Comparison of ENCODE assay signal across 8 mouse cellular contexts in the genomic region with DNA sequence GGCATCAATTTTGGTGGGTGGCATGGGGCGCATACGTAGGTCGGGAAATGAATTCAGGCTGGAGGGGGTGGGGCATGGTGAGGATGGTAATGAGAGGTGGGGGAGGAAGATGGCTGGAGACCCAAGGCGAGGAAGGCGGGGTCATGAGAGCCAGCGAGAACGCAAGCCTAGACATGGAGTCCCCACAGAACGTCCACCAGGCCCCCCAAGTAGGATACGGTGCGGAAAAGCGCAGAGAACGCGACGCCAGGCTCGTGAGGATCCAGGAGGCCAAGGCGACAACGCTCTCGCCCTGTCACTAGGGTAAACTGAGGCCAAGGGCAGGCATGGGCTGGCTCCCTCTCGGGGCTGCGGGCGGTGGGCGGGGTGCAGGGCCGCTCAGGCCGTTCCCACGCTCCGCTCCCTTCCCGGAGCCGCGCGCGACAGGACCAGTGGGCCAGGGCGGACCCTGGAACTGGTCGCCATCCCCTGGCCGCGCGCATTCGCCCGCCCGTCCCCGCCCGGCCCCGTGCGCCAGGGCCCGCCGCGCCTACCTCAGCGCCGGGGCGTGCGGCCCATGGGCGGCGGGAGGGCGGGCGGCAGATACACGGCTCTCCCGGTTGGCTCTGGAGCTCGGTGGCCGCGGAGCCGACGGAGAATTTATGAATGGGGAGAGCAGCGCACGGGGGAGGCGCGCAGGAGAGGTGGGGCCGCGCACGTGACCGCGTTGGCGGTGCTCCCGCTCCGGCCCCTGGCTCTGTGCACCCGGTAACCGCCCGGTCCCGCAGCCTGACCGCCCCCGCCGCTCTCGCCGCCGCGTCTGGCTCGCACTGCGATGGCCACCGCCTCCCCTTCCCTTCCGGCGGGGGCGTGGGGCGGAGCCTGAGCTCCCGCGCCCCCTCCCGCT. TPM values are rescaled to one million over a fixed set of nuclear protein-coding genes. Genes with fewer than 3 reads are reported as not detected.
A peak's percentile ranks its signal among the peaks of the same experiment; 100 is the strongest.
DNase-seq lines count a peak whose midpoint lies in the region; ATAC-seq lines count a peak whose summit lies in the region.

A gene (plus strand): TSS at position 80 of the 886 bp plus-strand sequence.

- H3K4me1 ChIP-seq in brown adipose tissue, adult 24 weeks (ENCODE audit: control insufficient read depth, insufficient read depth, insufficient read length, low read length) = peaks cover 2% of the 10 kb centered on the region; the same call in 1 of the 2 replicates
- H3K4me1 ChIP-seq in forebrain, embryonic 14.5 days (ENCODE audit: control insufficient read depth, insufficient read depth, low read length) = peaks cover 24% of the 10 kb centered on the region
- peaks cover 80% of the 10 kb centered on the region for H3K4me1 ChIP-seq in liver, embryonic 15.5 days (replicated peaks)
- H3K4me1 ChIP-seq in neural tube, embryonic 14.5 days (ENCODE audit: control insufficient read depth, insufficient read depth, low read length) = peaks cover 26% of the 10 kb centered on the region

- no peak within 1 kb of the TSS for H3K27ac ChIP-seq in brown adipose tissue, adult 24 weeks (replicated peaks; ENCODE audit: low read depth, low read length)
- peak within 1 kb of the TSS; percentile 93 for H3K27ac ChIP-seq in forebrain, embryonic 14.5 days (ENCODE audit: low read depth, low read length)
- H3K27ac ChIP-seq in liver, embryonic 15.5 days (replicated peaks) = peak within 1 kb of the TSS; percentile 14; the same call in 1 of the 2 replicates
- H3K27ac ChIP-seq in neural tube, embryonic 14.5 days (ENCODE audit: low read depth, low read length) = peak within 1 kb of the TSS; percentile 94

- no peaks in the 10 kb centered on the region for H3K9me3 ChIP-seq in forebrain, embryonic 14.5 days (replicated peaks; ENCODE audit: control insufficient read depth, low read length)
- no peaks in the 10 kb centered on the region for H3K9me3 ChIP-seq in liver, embryonic 15.5 days (replicated peaks)
- no peaks in the 10 kb centered on the region for H3K9me3 ChIP-seq in neural tube, embryonic 14.5 days (ENCODE audit: control insufficient read depth, low read length)

- intact Hi-C loops in heart, postnatal 25 days (cut with DNase I) = loop anchor here (5.0 kb wide), 1 partner anchor 151 kb away; a partner anchor contains a TSS

- peak within 1 kb of the TSS; percentile 93 for H3K9ac ChIP-seq in forebrain, embryonic 14.5 days (ENCODE audit: low read length)
- peak within 1 kb of the TSS; percentile 51 for H3K9ac ChIP-seq in liver, embryonic 15.5 days
- H3K9ac ChIP-seq in neural tube, embryonic 14.5 days (replicated peaks; ENCODE audit: low read depth, low read length) = peak within 1 kb of the TSS; percentile 97

- H3K4me3 ChIP-seq in brown adipose tissue, adult 24 weeks (ENCODE audit: insufficient read depth, low read depth, low read length) = peak within 1 kb of the TSS; percentile 56
- H3K4me3 ChIP-seq in forebrain, embryonic 14.5 days (ENCODE audit: low read depth, low read length) = peak within 1 kb of the TSS; percentile 83
- H3K4me3 ChIP-seq in liver, embryonic 15.5 days (replicated peaks) = peak within 1 kb of the TSS; percentile 62
- H3K4me3 ChIP-seq in neural tube, embryonic 14.5 days (ENCODE audit: low read depth, low read length) = peak within 1 kb of the TSS; percentile 74

- peak within 1 kb of the TSS; percentile 95 for H3K4me2 ChIP-seq in forebrain, embryonic 14.5 days (ENCODE audit: low read length)
- peak within 1 kb of the TSS; percentile 96 for H3K4me2 ChIP-seq in liver, embryonic 15.5 days
- H3K4me2 ChIP-seq in neural tube, embryonic 14.5 days (ENCODE audit: low read depth, low read length) = peak within 1 kb of the TSS; percentile 84

- peaks cover 27% of the 10 kb centered on the region for H3K36me3 ChIP-seq in forebrain, embryonic 14.5 days (ENCODE audit: control insufficient read depth, insufficient read depth, low read length)
- peaks cover 6% of the 10 kb centered on the region for H3K36me3 ChIP-seq in liver, embryonic 15.5 days (replicated peaks)
- H3K36me3 ChIP-seq in neural tube, embryonic 14.5 days (ENCODE audit: control insufficient read depth, insufficient read depth, low read length) = peaks cover 22% of the 10 kb centered on the region

- WGBS in forebrain, embryonic 14.5 days = under 1% methylated on average over 81 of the region's 94 CpGs
- under 1% methylated on average over 79 of the region's 94 CpGs for WGBS in liver, embryonic 15.5 days (ENCODE audit: insufficient replicate concordance)
- under 1% methylated on average over 70 of the region's 94 CpGs for WGBS in neural tube, embryonic 14.5 days

- 0 out of 2 replicates have a peak, but pooled peaks cover 5% of the 10 kb centered on the region for H3K27me3 ChIP-seq in forebrain, embryonic 14.5 days (replicated peaks; ENCODE audit: control insufficient read depth, insufficient read depth, low read length)
- peaks cover 63% of the 10 kb centered on the region for H3K27me3 ChIP-seq in liver, embryonic 15.5 days
- H3K27me3 ChIP-seq in neural tube, embryonic 14.5 days (ENCODE audit: control insufficient read depth, insufficient read depth, low read length) = no peaks in the 10 kb centered on the region

- peak; percentile 77 for DNase-seq in Muller cell, postnatal 12 days (ENCODE audit: inconsistent ontology term)
- peak; percentile 77 for DNase-seq in forebrain, embryonic 14.5 days (ENCODE audit: low spot score)
- peak; percentile 36 for DNase-seq in heart, postnatal 25 days (ENCODE audit: low spot score)
- DNase-seq in kidney, postnatal 4 days = peak; percentile 75 to 81
- no peak for DNase-seq in natural killer cell, adult 2 months (ENCODE audit: low spot score in 2 of 2)

- peak; percentile 5 for ATAC-seq in forebrain, embryonic 14.5 days
- ATAC-seq in liver, embryonic 15.5 days (ENCODE audit: insufficient read depth) = no peak
- ATAC-seq in neural tube, embryonic 14.5 days (ENCODE audit: low read depth) = peak; percentile 13

RNA-seq across cellular contexts. Expression of the gene that starts here (rescaled TPM):
- polyA plus RNA-seq in brown adipose tissue, adult 24 weeks (2012; ENCODE audit: insufficient read depth, insufficient read length, missing spikeins) = 1,146 and 1,395 TPM in 2 replicates
- 412 and 467 TPM in 2 replicates for polyA plus RNA-seq in forebrain, embryonic 14.5 days (2014; fragmentation: Nextera tagmentation; extraction: Ambion mirVana)
- 1,000 to 10,000 TPM; 1,252 to 1,264 TPM for total RNA-seq in heart, postnatal 25 days (2021)
- 291 and 300 TPM in 2 replicates for polyA plus RNA-seq in liver, embryonic 15.5 days (2015; fragmentation: Nextera tagmentation; extraction: Ambion mirVana)
- polyA plus RNA-seq in neural tube, embryonic 14.5 days (2014; fragmentation: Nextera tagmentation; extraction: Ambion mirVana) = 472 and 519 TPM in 2 replicates

Comparison
In these comparisons a context has a peak if more than half of its experiments do, and no peak if none do; other contexts are left out.
1. DNase-seq: peak in Muller cell, postnatal 12 days (single experiment), forebrain, embryonic 14.5 days (single experiment), heart, postnatal 25 days (single experiment) and kidney, postnatal 4 days (2 of 2); none in natural killer cell, adult 2 months (0 of 2).
2. Peak in every context shown above with its lines, with median percentiles within 50 percentile points of each other: H3K4me3 ChIP-seq, H3K4me2 ChIP-seq and H3K9ac ChIP-seq.